Mouse (Mus musculus): ENCODE results near the gene Adam23. TPM values are rescaled to one million over a fixed set of nuclear protein-coding genes. Genes with fewer than 3 reads are reported as not detected.

Gene Adam23
- 0.05 and 0.09 TPM in 2 replicates for polyA plus RNA-seq (2012)

DNA sequence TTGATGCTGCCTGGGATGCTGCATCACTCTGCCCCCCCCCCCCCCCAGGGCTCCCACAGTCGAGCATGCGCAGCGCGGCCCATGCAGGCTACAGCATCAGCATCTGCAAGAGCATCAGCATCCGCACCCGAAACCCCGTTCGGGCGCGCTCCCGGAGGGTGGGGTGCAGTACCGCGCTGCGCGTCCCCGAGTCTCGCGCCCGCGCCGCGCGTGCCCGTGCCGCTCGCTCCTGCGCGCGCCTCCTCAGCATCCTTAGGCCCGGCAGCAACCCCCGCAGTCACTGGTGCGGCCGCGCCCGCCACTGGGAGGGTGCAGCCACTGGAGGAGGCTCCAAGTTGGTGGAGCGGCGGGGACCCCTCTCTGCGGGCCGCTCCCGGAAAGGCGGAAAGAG is at the start of gene Adam23:
TSS of gene Adam23 (plus strand) at position 236 of the 391 bp plus-strand sequence.

GRCm38 (mm10) chr1:63615668-63616067 is 170.0 kb downstream of the Adam23 start, which contains the start of gene Gm39653:
Gene Gm39653 (plus strand): TSS chr1:63615968.

Other genes starting within 250 kb of the Adam23 start
- not detected in 2 replicates for gene Gpr1, start 231.3 kb upstream of the Adam23 start, polyA plus RNA-seq (2012)
- 0.02 TPM in 1 of 2 replicates, not detected in the other for gene Zdbf2, start 172.6 kb upstream of the Adam23 start, polyA plus RNA-seq (2012)
- not detected in 2 replicates for gene Gm39653, start 170.1 kb downstream of the Adam23 start, polyA plus RNA-seq (2012)
- gene Dytn, start 241.0 kb downstream of the Adam23 start, polyA plus RNA-seq (2012) = not detected in 2 replicates

Measured in megakaryocyte-erythroid progenitor cell, adult 5 weeks (primary cell).